Mouse (Mus musculus) spleen, postnatal 10 days (tissue): ENCODE measurements around the gene Prkcg.
A peak's percentile ranks its signal among the peaks of the same experiment; 100 is the strongest.

Experiments
- DNase-seq, 2 experiments: peaks; one replicate each; pipeline ENCODE4 v3.0.0; 2021 to 2022; ENCODE audit warnings: low spot score in 2 of 2

Prkcg gene

DNA sequence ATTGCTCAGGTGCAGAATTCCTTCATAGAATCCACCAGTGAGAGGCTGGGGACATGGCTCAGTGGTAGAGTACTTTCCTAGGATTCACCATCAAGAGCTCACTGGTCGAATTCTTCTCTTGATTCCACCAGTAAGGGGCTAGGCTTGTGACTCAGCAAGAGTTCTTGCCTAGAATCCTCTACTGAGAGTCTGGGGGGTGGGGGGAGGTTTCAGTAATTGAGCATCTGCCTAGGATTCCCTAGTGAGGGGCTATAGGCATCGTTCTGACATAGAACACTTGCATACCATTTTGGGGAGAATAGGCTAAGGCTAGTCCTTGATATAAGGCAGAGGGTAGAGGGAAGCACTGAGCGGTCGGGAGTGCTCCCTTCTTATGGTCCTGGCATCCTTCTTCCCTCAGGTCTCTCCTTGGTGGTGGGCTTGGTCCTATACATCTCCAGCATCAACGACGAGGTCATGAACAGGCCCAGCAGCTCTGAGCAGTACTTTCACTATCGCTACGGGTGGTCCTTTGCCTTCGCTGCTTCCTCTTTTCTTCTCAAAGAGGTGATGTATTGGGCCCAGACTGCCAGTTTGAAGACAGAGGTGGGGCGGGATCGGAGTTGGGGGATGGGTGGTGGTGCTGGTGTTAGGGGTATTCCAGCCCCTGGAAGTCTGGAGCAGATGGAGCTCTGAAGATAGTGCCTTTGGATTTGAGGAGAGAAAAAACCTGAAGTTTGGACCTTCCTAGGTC lies 76.7 kb downstream of the Prkcg start:
- DNase-seq: no peak

DNA sequence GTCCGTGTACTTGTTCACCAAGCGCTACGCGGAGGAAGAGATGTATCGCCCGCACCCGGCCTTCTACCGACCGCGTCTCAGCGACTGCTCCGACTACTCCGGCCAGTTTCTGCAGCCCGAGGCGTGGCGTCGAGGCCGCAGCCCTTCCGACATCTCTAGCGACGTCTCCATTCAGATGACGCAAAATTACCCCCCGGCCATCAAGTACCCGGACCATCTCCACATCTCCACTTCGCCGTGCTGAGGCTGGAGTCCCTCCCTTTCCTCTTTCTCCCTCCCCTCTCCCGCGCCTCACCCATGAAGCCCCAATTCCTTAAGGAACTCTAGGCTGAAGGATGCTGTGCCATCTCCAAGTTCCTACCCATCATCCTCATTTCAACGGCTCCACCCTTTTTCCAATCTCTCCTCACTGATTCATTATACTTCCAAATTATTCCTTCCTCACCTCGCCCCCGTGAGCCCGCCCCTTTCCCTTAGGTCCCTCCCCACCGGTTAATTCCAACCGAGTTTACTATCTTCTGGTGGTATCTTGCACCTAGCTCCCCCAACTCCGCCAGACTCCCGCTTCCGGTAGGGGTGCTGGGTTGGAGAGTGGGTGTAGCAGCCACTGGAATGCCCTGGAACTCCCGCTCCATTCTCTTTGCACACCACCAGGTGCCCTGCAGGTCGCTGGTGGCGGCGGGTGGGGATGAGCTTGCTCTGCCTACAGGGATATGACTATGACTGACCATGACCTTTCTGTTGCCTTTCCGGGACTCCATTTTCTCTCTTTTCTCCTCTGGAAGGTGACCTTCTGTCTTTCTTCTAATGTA lies 77.9 kb downstream of the Prkcg start:
- no peak for DNase-seq

DNA sequence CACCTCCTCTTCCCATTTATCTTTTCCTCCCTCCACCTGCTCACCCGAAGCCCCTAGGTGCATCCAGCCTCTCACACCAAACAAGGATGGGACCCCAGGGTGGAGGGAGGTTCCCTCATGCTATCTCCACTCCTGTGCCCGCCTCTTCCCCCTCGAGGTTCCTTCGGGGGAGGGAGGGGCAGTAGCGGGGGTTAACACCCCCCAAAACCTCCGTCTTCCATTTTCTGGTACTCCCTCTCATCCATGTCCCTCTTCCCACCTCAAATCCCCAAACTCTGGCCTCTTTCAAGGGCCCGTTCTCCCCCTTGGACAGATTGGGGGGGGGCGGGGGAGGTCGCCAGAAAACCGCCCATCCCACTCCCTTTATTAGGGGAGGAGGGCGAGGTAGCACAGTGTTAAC lies 78.6 kb downstream of the Prkcg start:
- DNase-seq: no peak

DNA sequence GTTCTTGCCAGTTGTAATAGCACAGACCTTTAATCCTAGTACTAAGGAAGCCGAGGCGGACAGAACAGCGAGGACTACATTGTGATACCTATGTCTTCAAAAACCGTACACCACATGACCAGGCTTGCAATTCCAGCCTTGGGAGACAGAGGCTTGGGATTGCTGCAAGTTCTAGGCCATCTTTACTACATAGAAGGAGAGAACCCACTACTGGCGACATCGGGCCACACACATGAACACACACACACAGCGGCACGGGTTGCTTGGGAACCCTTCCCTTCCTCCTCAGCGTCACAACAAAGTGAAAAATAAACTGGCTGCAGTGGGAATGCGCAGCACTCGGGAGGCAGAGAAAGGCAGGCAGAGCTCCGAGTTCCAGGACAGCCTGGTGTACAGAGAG lies 79.3 kb downstream of the Prkcg start:
- no peak for DNase-seq

DNA sequence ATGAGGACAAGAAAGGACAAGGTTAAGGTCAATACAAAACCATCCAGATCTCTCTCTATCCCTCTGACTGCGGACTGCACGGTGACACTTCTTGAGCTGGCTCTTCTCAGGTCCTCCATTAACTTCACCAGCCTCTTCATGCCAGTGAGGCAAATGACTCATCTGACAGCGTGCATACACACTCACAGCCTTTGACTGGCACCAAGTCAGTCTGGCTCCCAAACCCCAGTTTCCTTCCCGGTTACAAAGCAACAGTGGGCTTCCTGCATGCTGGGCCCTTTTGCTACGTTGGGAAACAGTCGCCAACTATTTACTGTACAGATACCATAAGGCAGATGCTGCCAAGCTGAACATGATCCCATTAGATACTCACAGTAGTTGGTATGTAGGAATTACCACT lies 80.2 kb downstream of the Prkcg start:
- no peak for DNase-seq

DNA sequence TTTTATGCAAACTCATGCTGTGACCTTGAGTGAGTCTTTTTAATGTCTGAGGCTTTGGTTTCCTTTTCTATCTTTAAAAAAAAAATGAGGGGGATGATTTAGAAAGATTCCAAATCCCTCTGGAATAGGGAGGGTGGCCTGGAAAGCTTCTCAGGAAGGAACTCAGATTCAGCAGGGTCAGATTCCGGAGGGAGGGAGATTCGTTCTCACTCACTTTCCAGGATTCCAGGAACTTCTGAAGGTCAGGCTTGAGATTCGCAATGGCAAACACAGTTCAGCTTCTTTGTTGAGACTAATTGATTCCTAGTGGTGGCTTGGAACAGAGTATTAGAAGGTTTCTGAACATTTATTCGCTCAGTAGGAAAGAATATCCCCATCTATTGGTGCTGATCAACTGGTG lies 81.4 kb downstream of the Prkcg start:
- no peak for DNase-seq

DNA sequence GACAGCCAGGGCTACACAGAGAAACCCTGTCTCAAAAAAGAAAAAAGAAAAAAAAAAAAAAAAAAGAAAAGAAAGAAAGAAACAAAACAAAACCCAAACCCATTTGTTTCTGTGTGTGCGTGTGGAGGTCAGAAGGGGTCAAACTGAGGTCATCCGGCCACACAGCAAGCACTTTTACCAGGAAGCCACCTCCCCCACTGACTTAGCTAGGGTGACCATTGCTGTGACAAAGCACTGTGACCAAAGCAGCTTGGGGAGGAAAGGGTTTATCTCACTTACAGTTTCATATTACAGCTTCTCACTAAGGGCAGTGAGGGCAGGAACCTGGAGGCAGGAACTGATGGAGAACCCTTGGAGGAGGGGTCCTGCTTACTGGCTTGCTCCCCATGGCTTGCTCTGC lies 83.4 kb downstream of the Prkcg start:
- no peak for DNase-seq

DNA sequence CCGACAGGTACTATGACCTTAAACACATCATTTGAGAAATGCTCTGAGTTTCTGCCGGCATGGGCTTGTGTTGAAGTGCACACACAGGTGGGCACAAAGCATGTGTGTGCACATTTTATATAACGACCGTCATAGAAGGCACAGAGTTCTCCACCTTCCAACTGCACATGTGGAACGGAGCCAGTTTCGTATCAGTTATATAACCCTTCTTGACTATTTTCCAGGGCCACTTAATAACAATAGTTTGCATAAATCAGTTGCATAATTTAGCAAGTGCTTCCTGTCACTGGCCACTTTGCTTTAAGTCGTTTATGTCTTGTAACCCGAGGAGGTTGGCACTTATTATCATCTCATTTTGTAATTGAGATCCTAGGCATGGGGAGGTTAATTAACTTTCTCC lies 84.8 kb downstream of the Prkcg start:
- no peak for DNase-seq

DNA sequence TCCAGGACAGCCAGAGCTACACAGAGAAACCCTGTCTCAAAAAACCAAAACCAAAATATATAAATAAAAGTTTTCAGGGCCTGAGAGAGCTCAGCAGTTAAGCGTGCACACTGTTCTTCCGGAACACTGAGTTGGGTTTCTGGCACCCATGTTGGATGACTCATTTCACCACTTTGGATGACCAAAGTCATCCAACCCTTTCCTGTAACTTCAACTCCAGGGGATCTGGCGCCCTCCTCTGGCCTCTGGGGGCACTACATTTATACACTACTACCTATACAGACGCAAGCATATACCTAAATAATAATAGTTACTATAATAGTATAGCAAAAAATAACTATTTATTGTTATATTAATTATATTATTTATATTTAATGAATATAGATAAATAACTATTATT lies 87.9 kb downstream of the Prkcg start:
- peak; percentile 14 to 65 for DNase-seq
